Comparison of ENCODE assay signal across 20 mouse cellular contexts in the genomic region with DNA sequence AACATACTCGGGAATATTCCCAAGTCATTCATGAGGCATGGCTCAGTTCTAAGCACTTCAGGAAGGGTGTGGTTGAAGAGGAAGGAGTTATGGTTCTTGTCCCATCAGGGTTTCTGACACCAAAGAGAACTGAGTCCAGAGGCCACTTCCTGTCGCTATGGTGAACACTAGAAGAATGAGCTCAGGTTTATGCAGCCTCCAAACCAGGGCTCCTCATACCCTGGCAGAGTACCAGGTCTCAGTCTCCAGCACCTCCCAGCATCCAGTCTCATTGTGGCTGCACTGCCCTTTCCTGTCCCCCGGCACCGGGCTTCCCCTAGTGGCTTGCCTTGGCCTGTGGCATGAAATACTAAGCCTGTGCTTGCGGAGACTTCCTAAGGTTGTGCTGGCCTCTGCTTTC. TPM values are rescaled to one million over a fixed set of nuclear protein-coding genes. Genes with fewer than 3 reads are reported as not detected.
DNase-seq lines count a peak whose midpoint lies in the region; ATAC-seq and TF ChIP-seq lines count a peak whose summit lies in the region.
"Had no signal": no experiment of that assay in that cellular context is flagged by ENCODE, and none has a peak within 500 bp of the region (broad histone marks: within the 10 kb centered on the region; RNA-seq: fewer than 3 reads in every experiment).

No protein-coding gene starts in this region.

- H3K9ac ChIP-seq in heart, adult 2 months (ENCODE audit: low read depth, low read length), result no peak overlapping the region
- H3K9ac ChIP-seq in liver, adult 2 months (ENCODE audit: low read depth, low read length), result no peak overlapping the region
- H3K9ac ChIP-seq in liver, embryonic 12.5 days, result no peak overlapping the region
- H3K9ac ChIP-seq: forebrain, embryonic 12.5 days; heart, embryonic 13.5 days; intestine, embryonic 15.5 days; liver, embryonic 14.5 days; neural tube, embryonic 12.5 days had no signal

- H3K36me3 ChIP-seq in heart, adult 2 months (ENCODE audit: control insufficient read depth, insufficient read depth, low read length), result no peaks in the 10 kb centered on the region
- no peaks in the 10 kb centered on the region for H3K36me3 ChIP-seq in liver, adult 2 months (ENCODE audit: control insufficient read depth, insufficient read depth, low read length)
- no peaks in the 10 kb centered on the region for H3K36me3 ChIP-seq in liver, embryonic 12.5 days
- H3K36me3 ChIP-seq in megakaryocyte, embryonic 14.5 days (replicated peaks; ENCODE audit: low read length), result no peaks in the 10 kb centered on the region
- H3K36me3 ChIP-seq: forebrain, embryonic 12.5 days; heart, embryonic 13.5 days; hindbrain, embryonic 10.5 days; intestine, embryonic 15.5 days; neural tube, embryonic 12.5 days had no signal

- H3K79me2 ChIP-seq in heart, adult 2 months (replicated peaks; ENCODE audit: control insufficient read depth, insufficient read depth, low read length), result no peaks in the 10 kb centered on the region
- H3K79me2 ChIP-seq in liver, adult 2 months (ENCODE audit: control insufficient read depth, insufficient read depth, low read length), result no peaks in the 10 kb centered on the region

- no peak overlapping the region for H3K27ac ChIP-seq in heart, adult 2 months
- H3K27ac ChIP-seq in liver, adult 2 months (replicated peaks; ENCODE audit: insufficient read depth, low read depth, low read length), result no peak overlapping the region
- no peak overlapping the region for H3K27ac ChIP-seq in liver, embryonic 12.5 days
- H3K27ac ChIP-seq: forebrain, embryonic 12.5 days; heart, embryonic 13.5 days; hindbrain, embryonic 10.5 days; intestine, embryonic 15.5 days; liver, embryonic 14.5 days; macrophage; neural tube, embryonic 12.5 days had no signal

- H3K27me3 ChIP-seq in heart, adult 2 months (ENCODE audit: control insufficient read depth, insufficient read depth, low read length), result no peaks in the 10 kb centered on the region
- H3K27me3 ChIP-seq in liver, adult 2 months (ENCODE audit: control insufficient read depth, insufficient read depth, low read length), result no peaks in the 10 kb centered on the region
- H3K27me3 ChIP-seq in liver, embryonic 12.5 days (replicated peaks), result no peaks in the 10 kb centered on the region
- H3K27me3 ChIP-seq in megakaryocyte, embryonic 14.5 days (replicated peaks), result peaks cover 15% of the 10 kb centered on the region
- H3K27me3 ChIP-seq: intestine, embryonic 15.5 days had no signal

- peak; percentile 43 for TF ChIP-seq CTCF in heart, adult 2 months (IDR thresholded peaks at IDR 0.05)
- TF ChIP-seq CTCF in liver, adult 2 months (IDR thresholded peaks at IDR 0.05; ENCODE audit: low read depth, low read length), result no peak

- no peak overlapping the region for H3K4me2 ChIP-seq in liver, embryonic 12.5 days
- H3K4me2 ChIP-seq: forebrain, embryonic 12.5 days; heart, embryonic 13.5 days; intestine, embryonic 15.5 days; neural tube, embryonic 12.5 days had no signal

- H3K9me3 ChIP-seq in liver, embryonic 12.5 days (replicated peaks), result no peaks in the 10 kb centered on the region
- H3K9me3 ChIP-seq in megakaryocyte, embryonic 14.5 days, result no peaks in the 10 kb centered on the region; the same call in 1 of the 2 replicates
- H3K9me3 ChIP-seq: forebrain, embryonic 12.5 days; heart, embryonic 13.5 days; hindbrain, embryonic 10.5 days; intestine, embryonic 15.5 days; neural tube, embryonic 12.5 days had no signal

- intact Hi-C loops in heart, adult 2 months (cut with DNase I), result no loop called here

- DNase-seq in heart, adult 2 months, result peak; percentile 25 to 40
- DNase-seq in heart, postnatal 4 days, result no peak
- DNase-seq in liver, adult 2 months (ENCODE audit: extremely low read depth, low read depth, low spot score), result peak; percentile 21
- DNase-seq in testis, postnatal 14 days (ENCODE audit: low spot score), result no peak
- DNase-seq: cerebellum, adult 11 months; right cerebral cortex, postnatal 25 days; thymus, adult 18-20 months had no signal

- no peak overlapping the region for H3K4me3 ChIP-seq in heart, adult 2 months
- no peak overlapping the region for H3K4me3 ChIP-seq in liver, adult 2 months (ENCODE audit: insufficient read depth, low read depth, low read length)
- H3K4me3 ChIP-seq in liver, embryonic 12.5 days, result no peak overlapping the region
- peak overlapping the region; percentile 25 for H3K4me3 ChIP-seq in megakaryocyte, embryonic 14.5 days (replicated peaks)
- H3K4me3 ChIP-seq: forebrain, embryonic 12.5 days; heart, embryonic 13.5 days; hindbrain, embryonic 10.5 days; intestine, embryonic 15.5 days; neural tube, embryonic 12.5 days had no signal

- 41% methylated on average over 5 of the region's 5 CpGs for WGBS in heart, adult 2 months
- WGBS in liver, adult 2 months, result 58% methylated on average over 5 of the region's 5 CpGs
- 44% methylated on average over 5 of the region's 5 CpGs for WGBS in liver, embryonic 12.5 days (ENCODE audit: insufficient replicate concordance)

- TF ChIP-seq POLR2A in heart, adult 2 months (IDR thresholded peaks at IDR 0.05; ENCODE audit: insufficient read depth, low read depth, low read length), result no peak
- no peak for TF ChIP-seq POLR2A in liver, adult 2 months (IDR thresholded peaks at IDR 0.05; ENCODE audit: extremely low read depth, insufficient read depth, low read length)

- TF ChIP-seq EP300 in heart, adult 2 months (IDR thresholded peaks at IDR 0.05; ENCODE audit: insufficient read depth, low read depth, low read length), result no peak

- no peaks in the 10 kb centered on the region for H3K4me1 ChIP-seq in heart, adult 2 months (ENCODE audit: control insufficient read depth, insufficient read depth, low read length)
- no peaks in the 10 kb centered on the region for H3K4me1 ChIP-seq in liver, adult 2 months (ENCODE audit: control insufficient read depth, insufficient read depth, low read length)
- H3K4me1 ChIP-seq in liver, embryonic 12.5 days, result no peaks in the 10 kb centered on the region
- peaks cover 26% of the 10 kb centered on the region for H3K4me1 ChIP-seq in megakaryocyte, embryonic 14.5 days
- H3K4me1 ChIP-seq: forebrain, embryonic 12.5 days; heart, embryonic 13.5 days; hindbrain, embryonic 10.5 days; intestine, embryonic 15.5 days; neural tube, embryonic 12.5 days had no signal

- no peak for ATAC-seq in liver, embryonic 12.5 days
- peak; percentile 56 for ATAC-seq in common myeloid progenitor, adult 5-6 weeks (replicated peaks; ENCODE audit: low read depth, poor library complexity, severe bottlenecking)
- ATAC-seq in inflammation-experienced regulatory T-cells, adult 6 months, result no peak
- ATAC-seq: intestine, embryonic 15.5 days; midbrain, embryonic 16.5 days; Patski had no signal

RNA-seq across cellular contexts. Expression of gene Plekhm1, which starts 6.7 kb away (rescaled TPM):
- 10 to 100 TPM; 10.6 to 11.9 TPM for total RNA-seq in heart, adult 2 months (2021)
- polyA plus RNA-seq in heart, adult 2 months (2012; rRNA removed), result 10.2 and 12.2 TPM in 2 replicates
- total RNA-seq in heart, postnatal 4 days (2021), result 1 to 10 TPM; 8.6 to 9.5 TPM
- total RNA-seq in liver, adult 2 months (2014; rRNA removed), result 3.5 and 6.0 TPM in 2 replicates
- 8.0 and 9.8 TPM in 2 replicates for polyA plus RNA-seq in liver, adult 2 months (2012; rRNA removed)
- polyA plus RNA-seq in liver, embryonic 12.5 days (2016; fragmentation: Nextera tagmentation; extraction: Ambion mirVana), result 5.2 and 5.3 TPM in 2 replicates
- total RNA-seq in common myeloid progenitor, adult 5-6 weeks (2017), result 3.6 and 6.3 TPM in 2 replicates
- 8.1 and 12.1 TPM in 2 replicates for polyA plus RNA-seq in megakaryocyte, embryonic 14.5 days (2012; ENCODE audit: insufficient read depth, low replicate concordance)
- 10 to 100 TPM in 2 of 3 experiments, 1 to 10 TPM in 1; 9.0 to 11.9 (median 10.0) TPM for polyA plus RNA-seq in inflammation-experienced regulatory T-cells, adult 6 months (2017; shearing (Covaris generic))

RNA-seq across cellular contexts. Expression of gene Arhgap27, which starts 55.7 kb away (rescaled TPM):
- 10 to 100 TPM; 14.1 to 22.9 TPM for total RNA-seq in heart, adult 2 months (2021)
- 15.0 and 18.5 TPM in 2 replicates for polyA plus RNA-seq in heart, adult 2 months (2012; rRNA removed)
- 10 to 100 TPM; 23.5 to 25.4 TPM for total RNA-seq in heart, postnatal 4 days (2021)
- 0.55 and 1.2 TPM in 2 replicates for total RNA-seq in liver, adult 2 months (2014; rRNA removed)
- 1.6 and 3.0 TPM in 2 replicates for polyA plus RNA-seq in liver, adult 2 months (2012; rRNA removed)
- polyA plus RNA-seq in liver, embryonic 12.5 days (2016; fragmentation: Nextera tagmentation; extraction: Ambion mirVana), result 2.7 and 4.0 TPM in 2 replicates
- total RNA-seq in common myeloid progenitor, adult 5-6 weeks (2017), result 8.2 and 13.7 TPM in 2 replicates
- polyA plus RNA-seq in megakaryocyte, embryonic 14.5 days (2012; ENCODE audit: insufficient read depth, low replicate concordance), result 4.9 TPM in 1 of 2 replicates, not detected in the other
- 10 to 100 TPM; 22.2 to 27.8 (median 25.8) TPM for polyA plus RNA-seq in inflammation-experienced regulatory T-cells, adult 6 months (2017; shearing (Covaris generic))

Comparison
In these comparisons a context has a peak if more than half of its experiments do, and no peak if none do; other contexts are left out.
1. DNase-seq: peak in heart, adult 2 months (2 of 2) and liver, adult 2 months (single experiment); none in heart, postnatal 4 days (single experiment) and testis, postnatal 14 days (single experiment).